Mouse (Mus musculus): ENCODE measurements at regions not wholly inside any gene's neighbourhood (a gene's known extent, or its start where the extent isn't known, plus 50 kb on each side); places are given as distances from the start of the nearest gene placed in this dataset.

DNA sequence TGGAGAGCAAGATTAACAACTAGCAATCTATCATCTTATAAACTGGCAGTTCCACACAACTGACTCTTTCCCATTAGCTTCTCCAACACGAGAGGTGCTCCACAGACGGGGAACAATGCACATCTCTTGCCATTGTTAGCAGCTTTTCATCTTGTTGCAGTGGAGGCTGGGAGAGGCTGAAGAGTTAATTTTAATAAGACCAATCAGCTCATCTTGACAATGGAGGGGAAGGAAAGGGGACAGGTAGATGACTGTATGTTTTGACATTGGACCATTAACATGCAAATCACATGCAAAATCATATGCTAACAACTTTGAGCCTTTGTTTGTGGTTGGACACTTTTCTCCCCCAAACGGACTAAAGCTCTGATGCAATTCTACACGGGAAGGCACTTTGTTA lies 218.9 kb upstream of the Id4 start:
- WGBS: 20% methylated on average over 4 of the region's 4 CpGs
- Histone ChIP-seq H3K27ac (ENCODE audit: low read depth, low read length) (no peak overlapping the region), H3K4me1 (ENCODE audit: insufficient read depth) (no peaks in the 10 kb centered on the region), H3K9me3 (ENCODE audit: low read length) (0 out of 2 replicates have a peak, but pooled peaks cover 4% of the 10 kb centered on the region), H3K4me3 (ENCODE audit: low read depth, low read length) (no peak overlapping the region), H3K36me3 (ENCODE audit: insufficient read depth) (no peaks in the 10 kb centered on the region), H3K4me2 (ENCODE audit: low read depth) (no peak overlapping the region), H3K9ac (no peak overlapping the region), H3K27me3 (ENCODE audit: insufficient read depth, low read length) (no peaks in the 10 kb centered on the region; the same call in 1 of the 2 replicates)
- no peak for TF ChIP-seq CTCF (IDR thresholded peaks at IDR 0.05; ENCODE audit: low read depth)
- ATAC-seq (peak; percentile 42; the same call in 1 of the 2 replicates), DNase-seq (no peak)

DNA sequence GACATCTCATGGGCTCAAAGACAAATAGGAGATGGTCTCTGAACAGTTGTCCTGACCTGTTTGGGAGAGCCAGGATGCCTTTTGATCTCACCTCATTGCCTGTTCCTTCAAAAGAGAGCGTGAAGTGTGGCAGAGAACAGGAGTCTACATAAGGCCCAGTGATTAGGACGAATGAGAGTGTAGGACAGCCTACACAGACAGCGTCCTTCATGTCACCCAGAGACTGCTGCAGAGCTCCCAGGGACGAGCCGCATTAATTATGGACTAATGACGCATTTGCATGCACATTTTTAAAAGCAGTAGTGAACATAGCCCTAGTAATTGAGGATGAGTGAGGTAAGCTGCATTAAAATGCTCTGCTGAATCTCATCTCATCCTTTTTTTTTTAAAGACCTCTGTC lies 218.5 kb upstream of the Id4 start:
- Histone ChIP-seq H3K4me1 (ENCODE audit: insufficient read depth) (no peaks in the 10 kb centered on the region), H3K9ac (no peak overlapping the region), H3K9me3 (ENCODE audit: low read length) (0 out of 2 replicates have a peak, but pooled peaks cover 4% of the 10 kb centered on the region), H3K27me3 (ENCODE audit: insufficient read depth, low read length) (no peaks in the 10 kb centered on the region; the same call in none of the 2 replicates), H3K36me3 (ENCODE audit: insufficient read depth) (no peaks in the 10 kb centered on the region), H3K27ac (ENCODE audit: low read depth, low read length) (peak overlapping the region; percentile 29; the same call in 1 of the 2 replicates), H3K4me3 (ENCODE audit: low read depth, low read length) (no peak overlapping the region), H3K4me2 (ENCODE audit: low read depth) (no peak overlapping the region)
- TF ChIP-seq CTCF (IDR thresholded peaks at IDR 0.05; ENCODE audit: low read depth): no peak
- WGBS: 18% methylated on average over 6 of the region's 6 CpGs
- ATAC-seq (no peak), DNase-seq (no peak)

DNA sequence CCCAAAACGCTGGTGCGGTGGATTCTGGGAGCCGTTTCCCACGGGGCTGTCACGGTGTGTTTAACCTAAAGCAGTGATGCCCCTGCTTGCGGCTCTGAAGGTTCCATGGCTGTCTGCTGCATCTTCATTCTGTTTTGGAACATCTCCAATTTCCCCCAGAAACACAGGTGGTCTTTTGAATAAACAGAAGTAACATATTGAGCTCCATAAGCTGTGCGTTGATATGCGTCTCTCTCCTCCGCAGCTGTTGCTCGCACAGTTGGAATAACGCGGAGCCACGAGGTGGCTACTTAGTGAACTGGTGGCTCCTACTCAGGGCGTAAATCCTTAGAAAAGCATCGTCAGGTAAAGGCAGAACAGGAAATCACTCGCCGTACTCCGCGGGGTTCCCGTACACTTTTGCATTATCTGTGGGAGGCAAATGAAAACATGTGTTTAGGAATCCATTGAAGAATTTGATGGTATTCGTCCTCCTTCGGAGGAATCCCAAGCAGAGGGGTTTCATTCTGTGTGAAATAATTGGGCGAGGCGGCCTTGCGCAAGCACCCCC lies 214.8 kb upstream of the Id4 start:
- no peak overlapping the region for H3K27ac ChIP-seq (ENCODE audit: low read depth, low read length)
- peak; percentile 47 for ATAC-seq
- H3K4me2 ChIP-seq (ENCODE audit: low read depth): peak overlapping the region; percentile 7; the same call in 1 of the 2 replicates
- no peaks in the 10 kb centered on the region for H3K36me3 ChIP-seq (ENCODE audit: insufficient read depth)
- H3K4me3 ChIP-seq (ENCODE audit: low read depth, low read length): no peak overlapping the region
- H3K4me1 ChIP-seq (ENCODE audit: insufficient read depth): no peaks in the 10 kb centered on the region
- no peak for TF ChIP-seq CTCF (IDR thresholded peaks at IDR 0.05; ENCODE audit: low read depth)
- H3K9ac ChIP-seq: no peak overlapping the region
- 57% methylated on average over 25 of the region's 25 CpGs for WGBS
- no peaks in the 10 kb centered on the region for H3K9me3 ChIP-seq (ENCODE audit: low read length)
- DNase-seq: peak; percentile 67
- H3K27me3 ChIP-seq (ENCODE audit: insufficient read depth, low read length): no peaks in the 10 kb centered on the region; the same call in none of the 2 replicates

DNA sequence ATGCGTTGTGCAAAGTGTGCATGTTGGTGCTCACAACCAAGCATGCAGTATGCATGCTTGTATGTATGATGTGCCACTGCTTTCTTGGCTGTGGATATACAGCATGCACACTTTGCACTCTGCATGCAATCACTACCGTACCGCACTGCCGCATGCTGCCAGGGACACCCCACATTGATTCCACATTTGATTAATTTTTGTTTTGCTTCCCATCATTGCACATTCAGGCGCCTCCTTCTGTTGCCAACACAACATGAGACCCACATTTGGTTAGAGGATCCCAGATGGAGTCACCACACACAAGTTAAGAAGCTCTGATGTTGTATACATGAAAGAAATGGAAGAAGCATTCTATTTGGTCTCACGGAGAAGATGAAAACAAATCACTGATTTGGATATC lies 211.2 kb upstream of the Id4 start:
- no peak for TF ChIP-seq CTCF (IDR thresholded peaks at IDR 0.05; ENCODE audit: low read depth)
- Histone ChIP-seq H3K4me1 (ENCODE audit: insufficient read depth) (no peaks in the 10 kb centered on the region), H3K4me3 (ENCODE audit: low read depth, low read length) (no peak overlapping the region), H3K9ac (no peak overlapping the region), H3K27ac (ENCODE audit: low read depth, low read length) (no peak overlapping the region), H3K9me3 (ENCODE audit: low read length) (no peaks in the 10 kb centered on the region), H3K4me2 (ENCODE audit: low read depth) (no peak overlapping the region), H3K27me3 (ENCODE audit: insufficient read depth, low read length) (no peaks in the 10 kb centered on the region; the same call in 1 of the 2 replicates), H3K36me3 (ENCODE audit: insufficient read depth) (no peaks in the 10 kb centered on the region)
- WGBS: 68% methylated on average over 6 of the region's 6 CpGs
- DNase-seq (no peak), ATAC-seq (no peak)

DNA sequence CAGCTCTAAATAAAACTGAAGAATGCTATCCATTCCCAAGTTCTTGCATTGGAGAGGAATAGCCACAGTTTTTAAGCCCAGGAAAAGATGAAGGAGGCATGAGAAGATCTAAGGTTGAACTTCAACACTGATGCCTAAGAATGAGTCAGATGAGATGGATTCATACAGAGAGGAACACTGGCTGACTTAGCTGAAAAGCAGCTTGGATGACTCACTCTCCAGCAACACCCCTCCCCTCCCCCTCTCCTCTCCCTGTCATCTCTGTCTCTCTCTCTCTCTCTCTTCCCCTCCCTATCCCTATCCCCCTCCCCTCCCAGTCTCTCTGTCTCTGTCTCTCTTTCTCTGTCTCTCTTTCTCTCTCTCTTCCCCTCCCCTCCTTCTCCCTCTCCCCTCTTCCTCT lies 186.4 kb upstream of the Id4 start:
- Histone ChIP-seq H3K9me3 (ENCODE audit: low read length) (no peaks in the 10 kb centered on the region), H3K36me3 (ENCODE audit: insufficient read depth) (no peaks in the 10 kb centered on the region), H3K27me3 (ENCODE audit: insufficient read depth, low read length) (no peaks in the 10 kb centered on the region), H3K4me1 (ENCODE audit: insufficient read depth) (peaks cover 4% of the 10 kb centered on the region; the same call in 1 of the 2 replicates), H3K4me2 (ENCODE audit: low read depth) (no peak overlapping the region), H3K4me3 (ENCODE audit: low read depth, low read length) (no peak overlapping the region), H3K9ac (no peak overlapping the region), H3K27ac (ENCODE audit: low read depth, low read length) (no peak overlapping the region)
- no peak for TF ChIP-seq CTCF (IDR thresholded peaks at IDR 0.05; ENCODE audit: low read depth)
- DNase-seq: no peak
- no peak for ATAC-seq

DNA sequence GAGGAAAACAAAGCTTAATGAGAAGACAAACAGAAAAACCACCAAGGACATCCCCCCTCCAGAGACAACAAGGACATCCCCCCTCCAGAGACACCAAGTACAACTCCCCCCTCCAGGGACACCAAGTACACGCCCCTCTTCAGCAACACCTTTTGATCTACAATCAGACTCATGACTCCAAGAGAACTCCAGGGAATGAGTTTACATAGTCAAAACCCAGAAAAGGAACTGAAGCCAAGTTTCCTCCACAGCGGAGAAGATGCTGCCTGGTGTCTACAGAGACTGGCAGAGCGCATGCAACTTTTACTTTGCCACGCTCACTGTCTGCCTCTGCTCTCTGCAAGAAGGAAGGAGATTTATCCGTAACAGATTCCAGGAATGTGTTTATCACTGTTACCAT lies 185.7 kb upstream of the Id4 start:
- Histone ChIP-seq H3K9ac (no peak overlapping the region), H3K36me3 (ENCODE audit: insufficient read depth) (no peaks in the 10 kb centered on the region), H3K27ac (ENCODE audit: low read depth, low read length) (no peak overlapping the region), H3K9me3 (ENCODE audit: low read length) (no peaks in the 10 kb centered on the region), H3K27me3 (ENCODE audit: insufficient read depth, low read length) (no peaks in the 10 kb centered on the region), H3K4me2 (ENCODE audit: low read depth) (no peak overlapping the region), H3K4me1 (ENCODE audit: insufficient read depth) (peaks cover 4% of the 10 kb centered on the region; the same call in 1 of the 2 replicates), H3K4me3 (ENCODE audit: low read depth, low read length) (no peak overlapping the region)
- no peak for TF ChIP-seq CTCF (IDR thresholded peaks at IDR 0.05; ENCODE audit: low read depth)
- WGBS: 80% methylated on average over 5 of the region's 5 CpGs
- ATAC-seq (no peak), DNase-seq (no peak)

DNA sequence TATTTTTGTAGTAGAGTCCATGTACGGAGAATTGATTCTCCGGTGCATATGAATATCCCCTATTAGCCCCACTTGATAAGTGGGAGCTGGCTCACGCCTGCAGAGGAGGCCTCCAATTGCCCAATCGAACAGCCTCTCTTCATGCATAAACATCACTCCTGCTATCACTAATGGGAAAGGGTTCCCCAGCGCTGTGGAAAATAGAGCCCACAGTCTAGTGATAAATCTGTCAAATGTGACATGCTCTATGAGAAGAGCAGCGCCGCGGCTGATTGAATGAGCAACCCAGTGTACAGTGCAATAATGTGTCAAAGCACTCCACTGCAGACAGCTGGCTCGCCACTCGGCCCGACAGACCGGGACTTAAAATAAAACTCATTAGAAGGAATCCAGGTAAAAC lies 182.8 kb upstream of the Id4 start:
- DNase-seq (peak; percentile 18), ATAC-seq (no peak)
- Histone ChIP-seq H3K27ac (ENCODE audit: low read depth, low read length) (0 out of 2 replicates have a peak overlapping the region, but pooled peaks have one; percentile 23), H3K9me3 (ENCODE audit: low read length) (no peaks in the 10 kb centered on the region), H3K27me3 (ENCODE audit: insufficient read depth, low read length) (no peaks in the 10 kb centered on the region), H3K4me1 (ENCODE audit: insufficient read depth) (peaks cover 4% of the 10 kb centered on the region; the same call in 1 of the 2 replicates), H3K4me2 (ENCODE audit: low read depth) (no peak overlapping the region), H3K36me3 (ENCODE audit: insufficient read depth) (no peaks in the 10 kb centered on the region), H3K9ac (no peak overlapping the region), H3K4me3 (ENCODE audit: low read depth, low read length) (no peak overlapping the region)
- TF ChIP-seq CTCF (IDR thresholded peaks at IDR 0.05; ENCODE audit: low read depth): no peak
- 25% methylated on average over 12 of the region's 12 CpGs for WGBS

Data from forebrain, postnatal 0 days (tissue).